Mouse (Mus musculus) MEL (cell line): ENCODE measurements at regions not wholly inside any gene's neighbourhood (a gene's known extent, or its start where the extent isn't known, plus 50 kb on each side); places are given as distances from the start of the nearest gene placed in this dataset.

Experiments used
- DNase-seq: peaks from one replicate; pipeline ENCODE4 v3.0.0; 2011; ENCODE audit warnings: low read depth, low spot score
- H3K27ac ChIP-seq: 2 replicates; pipeline ENCODE4 v1.5.1; 2012; ENCODE audit warnings: low read depth, mild to moderate bottlenecking, control low read depth, low read length, moderate library complexity; ENCODE audit not compliant: control insufficient read depth
- H3K27me3 ChIP-seq, 2 experiments: fragments of 150-350 bp in 1 of 2; sonication (generic) in 1 of 2; 2 replicates each; pipeline ENCODE4 v1.6.1; 2012; ENCODE audit warnings: low read length in 2 of 2, mild to moderate bottlenecking in 2 of 2, improper control_type of control experiment in 1 of 2, moderate library complexity in 1 of 2; ENCODE audit not compliant: insufficient read depth in 2 of 2, control insufficient read depth in 1 of 2
- H3K36me3 ChIP-seq, 2 experiments: 2 replicates each; pipeline ENCODE4 v1.6.1; 2012 to 2014; ENCODE audit warnings: low read length in 2 of 2, improper control_type of control experiment in 1 of 2, inconsistent platforms in 1 of 2, mild to moderate bottlenecking in 1 of 2; ENCODE audit not compliant: insufficient read depth in 2 of 2, control insufficient read depth in 1 of 2
- H3K4me1 ChIP-seq, 2 experiments: fragments of 150-350 bp in 1 of 2; sonication (generic) in 1 of 2; 2 replicates each; pipeline ENCODE4 v1.6.1; 2012; ENCODE audit warnings: low read length in 2 of 2, improper control_type of control experiment in 1 of 2, mild to moderate bottlenecking in 1 of 2; ENCODE audit not compliant: insufficient read depth in 2 of 2, control insufficient read depth in 1 of 2
- H3K4me3 ChIP-seq, 2 experiments: fragments of 150-350 bp in 1 of 2; sonication (generic) in 1 of 2; 2 replicates each; pipeline ENCODE4 v1.5.1; 2012; ENCODE audit warnings: low read depth in 2 of 2, low read length in 2 of 2, mild to moderate bottlenecking in 2 of 2, moderate library complexity in 2 of 2, control low read depth in 1 of 2, improper control_type of control experiment in 1 of 2; ENCODE audit not compliant: control insufficient read depth in 1 of 2, insufficient read depth in 1 of 2
- H3K79me2 ChIP-seq: 2 replicates; pipeline ENCODE4 v1.6.1; 2012; ENCODE audit warnings: mild to moderate bottlenecking, low read length, moderate library complexity; ENCODE audit not compliant: control insufficient read depth, poor library complexity, insufficient read depth
- H3K9ac ChIP-seq: 2 replicates; pipeline ENCODE4 v1.6.1; 2012; ENCODE audit warnings: low read depth, mild to moderate bottlenecking, control low read depth, low read length, moderate library complexity; ENCODE audit not compliant: control insufficient read depth, poor library complexity, severe bottlenecking
- H3K9me3 ChIP-seq: fragments of 150-350 bp; sonication (generic); replicated peaks from 2 replicates; pipeline ENCODE4 v1.6.1; 2012; ENCODE audit warnings: mild to moderate bottlenecking, low read length, improper control_type of control experiment, moderate library complexity; ENCODE audit not compliant: insufficient read depth
- BHLHE40 ChIP-seq: IDR thresholded peaks from 2 replicates; pipeline ENCODE4 v1.6.1; 2012; ENCODE audit warnings: low read depth, mild to moderate bottlenecking, inconsistent platforms, low read length, improper control_type of control experiment, borderline replicate concordance
- CHD2 ChIP-seq: IDR thresholded peaks from 2 replicates; pipeline ENCODE4 v1.6.1; 2011; ENCODE audit warnings: low read length, improper control_type of control experiment
- E2F4 ChIP-seq: IDR thresholded peaks from 2 replicates; pipeline ENCODE4 v1.6.1; 2011; ENCODE audit warnings: low read depth, low read length, improper control_type of control experiment, borderline replicate concordance
- ELF1 ChIP-seq: IDR thresholded peaks from 2 replicates; pipeline ENCODE4 v1.6.1; 2014; ENCODE audit warnings: low read depth, mild to moderate bottlenecking, inconsistent platforms, low read length, improper control_type of control experiment, moderate library complexity
- EP300 ChIP-seq, 2 experiments: IDR thresholded peaks; 2 replicates each; pipeline ENCODE4 v1.6.1; 2011; ENCODE audit warnings: improper control_type of control experiment in 2 of 2, low read length in 2 of 2, low read depth in 1 of 2, mild to moderate bottlenecking in 1 of 2
- GABPA ChIP-seq: IDR thresholded peaks from 2 replicates; pipeline ENCODE4 v1.6.1; 2012; ENCODE audit warnings: low read depth, mild to moderate bottlenecking, inconsistent platforms, low read length, improper control_type of control experiment, moderate library complexity
- JUND ChIP-seq: IDR thresholded peaks from 2 replicates; pipeline ENCODE4 v1.6.1; 2011; ENCODE audit warnings: low read depth, mild to moderate bottlenecking, improper control_type of control experiment, low read length
- KAT2A ChIP-seq: conservative IDR thresholded peaks from 2 replicates; pipeline ENCODE4 v1.6.1; 2012; ENCODE audit warnings: low read depth, low read length, improper control_type of control experiment, inconsistent platforms
- MAFK ChIP-seq: IDR thresholded peaks from 2 replicates; pipeline ENCODE4 v1.6.1; 2011; ENCODE audit warnings: low read depth, mild to moderate bottlenecking, low read length, improper control_type of control experiment, borderline replicate concordance
- MAX ChIP-seq: IDR thresholded peaks from 2 replicates; pipeline ENCODE4 v1.6.1; 2011; ENCODE audit warnings: low read length, improper control_type of control experiment
- MAZ ChIP-seq: IDR thresholded peaks from 2 replicates; pipeline ENCODE4 v1.6.1; 2012; ENCODE audit warnings: low read depth, mild to moderate bottlenecking, inconsistent platforms, low read length, improper control_type of control experiment
- MEF2A ChIP-seq: IDR thresholded peaks from 2 replicates; pipeline ENCODE4 v1.6.1; 2014; ENCODE audit warnings: low read depth, mild to moderate bottlenecking, inconsistent platforms, low read length, improper control_type of control experiment; ENCODE audit not compliant: poor library complexity, insufficient replicate concordance, severe bottlenecking; ENCODE audit errors: extremely low read depth
- MXI1 ChIP-seq: IDR thresholded peaks from 2 replicates; pipeline ENCODE4 v1.6.1; 2011; ENCODE audit warnings: mild to moderate bottlenecking, low read depth, low read length, improper control_type of control experiment
- NRF1 ChIP-seq: IDR thresholded peaks from 2 replicates; pipeline ENCODE4 v1.6.1; 2014; ENCODE audit warnings: low read depth, mild to moderate bottlenecking, inconsistent platforms, low read length, improper control_type of control experiment, moderate library complexity; ENCODE audit not compliant: poor library complexity, insufficient read depth, severe bottlenecking
- POLR2A ChIP-seq, 2 experiments: IDR thresholded peaks; 2 replicates each; pipeline ENCODE4 v1.6.1; 2011 to 2012; ENCODE audit warnings: low read length in 2 of 2, mild to moderate bottlenecking in 2 of 2, control low read depth in 1 of 2, improper control_type of control experiment in 1 of 2, low read depth in 1 of 2, moderate library complexity in 1 of 2; ENCODE audit not compliant: control insufficient read depth in 1 of 2, insufficient read depth in 1 of 2, poor library complexity in 1 of 2
- POLR2AphosphoS2 ChIP-seq: IDR thresholded peaks from 2 replicates; pipeline ENCODE4 v1.6.1; 2011; ENCODE audit warnings: low read length, improper control_type of control experiment
- RAD21 ChIP-seq: IDR thresholded peaks from 2 replicates; pipeline ENCODE4 v1.6.1; 2011; ENCODE audit warnings: mild to moderate bottlenecking, low read depth, low read length, improper control_type of control experiment
- RCOR1 ChIP-seq: IDR thresholded peaks from 2 replicates; pipeline ENCODE4 v1.6.1; 2012; ENCODE audit warnings: low read depth, mild to moderate bottlenecking, inconsistent platforms, low read length, improper control_type of control experiment
- UBTF ChIP-seq: IDR thresholded peaks from 2 replicates; pipeline ENCODE4 v1.6.1; 2012; ENCODE audit warnings: low read depth, mild to moderate bottlenecking, inconsistent platforms, low read length, improper control_type of control experiment, moderate library complexity, borderline replicate concordance; ENCODE audit not compliant: insufficient read depth
- USF1 ChIP-seq: IDR thresholded peaks from 2 replicates; pipeline ENCODE4 v1.6.1; 2014; ENCODE audit warnings: low read depth, mild to moderate bottlenecking, inconsistent platforms, low read length, improper control_type of control experiment, moderate library complexity
- USF2 ChIP-seq, 2 experiments: IDR thresholded peaks; 2 replicates each; pipeline ENCODE4 v1.6.1; 2011 to 2012; ENCODE audit warnings: improper control_type of control experiment in 2 of 2, low read length in 2 of 2, borderline replicate concordance in 1 of 2, inconsistent platforms in 1 of 2, low read depth in 1 of 2, mild to moderate bottlenecking in 1 of 2; ENCODE audit not compliant: insufficient read depth in 1 of 2
- ZC3H11A ChIP-seq: IDR thresholded peaks from 2 replicates; pipeline ENCODE4 v1.6.1; 2012; ENCODE audit warnings: low read depth, mild to moderate bottlenecking, inconsistent platforms, low read length, improper control_type of control experiment
- ZMIZ1 ChIP-seq: IDR thresholded peaks from 2 replicates; pipeline ENCODE4 v1.6.1; 2012; ENCODE audit warnings: low read depth, mild to moderate bottlenecking, inconsistent platforms, low read length, improper control_type of control experiment, moderate library complexity
- ZNF384 ChIP-seq: IDR thresholded peaks from 2 replicates; pipeline ENCODE4 v1.6.1; 2012; ENCODE audit warnings: low read depth, mild to moderate bottlenecking, inconsistent platforms, low read length, improper control_type of control experiment

DNA sequence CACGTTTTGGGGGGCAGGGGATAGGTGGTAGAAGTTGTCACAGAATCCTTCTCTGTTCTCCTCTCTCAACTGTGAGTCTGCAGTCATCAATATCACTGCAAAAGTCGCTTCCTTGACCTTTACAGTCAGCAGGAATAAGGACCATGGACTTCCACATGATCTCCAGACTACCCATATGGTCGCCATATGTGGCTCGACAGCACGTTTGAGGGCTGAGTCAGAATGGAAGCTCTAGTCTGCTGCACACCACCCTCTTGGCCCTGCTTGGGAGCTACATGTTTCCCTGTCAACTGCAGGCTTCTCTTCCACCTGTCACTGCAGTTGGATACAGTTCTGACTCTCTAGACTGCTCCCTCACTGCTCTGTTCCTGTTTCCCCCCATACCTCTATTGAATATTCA is 590.6 kb downstream of the Isl1 start:
- Histone ChIP-seq H3K27ac (no peak overlapping the region), H3K4me1 (no peaks in the 10 kb centered on the region), H3K4me3 (no peak overlapping the region), H3K79me2 (no peaks in the 10 kb centered on the region), H3K9ac (no peak overlapping the region), H3K36me3 (no peaks in the 10 kb centered on the region), H3K9me3 (no peaks in the 10 kb centered on the region), H3K27me3 (no peaks in the 10 kb centered on the region)
- DNase-seq = no peak
- TF ChIP-seq MAZ (no peak), MAFK (no peak), KAT2A (no peak), USF2 (IDR thresholded peaks at IDR 0.05; ENCODE audit: borderline replicate concordance in 1 of 2, insufficient read depth in 1 of 2, low read depth in 1 of 2, low read length in 2 of 2) (no peak), ZNF384 (no peak), ZMIZ1 (no peak), RAD21 (no peak), MXI1 (no peak), USF1 (no peak), GABPA (no peak), RCOR1 (no peak), BHLHE40 (no peak), NRF1 (no peak), UBTF (no peak), POLR2A (IDR thresholded peaks at IDR 0.05; ENCODE audit: control insufficient read depth in 1 of 2, insufficient read depth in 1 of 2, low read depth in 1 of 2, low read length in 2 of 2, poor library complexity in 1 of 2) (no peak), MEF2A (no peak), POLR2AphosphoS2 (no peak), ZC3H11A (no peak), JUND (no peak), CHD2 (no peak)

DNA sequence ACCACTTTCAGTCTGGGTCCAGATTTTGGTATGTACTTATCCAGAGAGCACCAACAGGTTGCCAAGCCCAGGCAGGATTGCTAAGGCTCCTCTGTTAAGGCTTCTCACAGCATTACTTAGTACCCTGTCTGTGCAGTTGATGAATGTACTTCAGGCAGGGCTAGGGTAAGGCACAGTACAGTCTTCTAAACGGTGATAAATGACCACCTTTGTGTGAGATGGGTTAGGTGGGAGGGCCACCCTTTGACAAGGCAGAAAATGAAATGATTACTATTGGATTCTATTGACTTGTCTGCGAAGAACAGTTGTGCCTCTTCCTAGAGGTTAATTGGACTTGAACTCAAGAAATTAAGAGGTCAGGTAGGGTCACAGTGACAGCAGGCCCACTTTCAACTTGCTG is 594.4 kb upstream of the Itga1 start:
- no peaks in the 10 kb centered on the region for H3K36me3 ChIP-seq
- no peak overlapping the region for H3K9ac ChIP-seq
- H3K9me3 ChIP-seq = no peaks in the 10 kb centered on the region
- TF ChIP-seq CHD2 (no peak), E2F4 (no peak), MAZ (no peak), ZMIZ1 (no peak), MAX (no peak), POLR2AphosphoS2 (no peak), KAT2A (no peak), ZC3H11A (no peak), EP300 (IDR thresholded peaks at IDR 0.05; ENCODE audit: low read depth in 1 of 2, low read length in 2 of 2) (no peak), RCOR1 (no peak), ELF1 (no peak)
- H3K27ac ChIP-seq = no peak overlapping the region
- no peaks in the 10 kb centered on the region for H3K79me2 ChIP-seq
- no peak overlapping the region for H3K4me3 ChIP-seq
- H3K27me3 ChIP-seq = no peaks in the 10 kb centered on the region
- no peaks in the 10 kb centered on the region for H3K4me1 ChIP-seq
- DNase-seq = no peak
